In genomic region chr7:42693251-42693650, GRCm38 (mm10) we compare ENCODE assay signal across 8 mouse cellular contexts. TPM values are rescaled to one million over a fixed set of nuclear protein-coding genes. Genes with fewer than 3 reads are reported as not detected.
A peak's percentile ranks its signal among the peaks of the same experiment; 100 is the strongest.
DNase-seq lines count a peak whose midpoint lies in the region; ATAC-seq and TF ChIP-seq lines count a peak whose summit lies in the region.
"Not testable (repeated sequence)": the region's sequence is repeated elsewhere in the genome, so short reads cannot be mapped to it uniquely, and the experiment has no call there.

No protein-coding gene starts in this region.

- H3K36me3 ChIP-seq in erythroblast, embryonic 14.5 days (ENCODE audit: control insufficient read depth); heart, embryonic 11.5 days (ENCODE audit: control insufficient read depth, insufficient read depth, low read length); intestine, postnatal 0 days (ENCODE audit: control insufficient read depth, insufficient read depth); limb, embryonic 10.5 days; lung, postnatal 0 days (ENCODE audit: insufficient read depth, low read length); neural tube, embryonic 13.5 days: not testable (repeated sequence)

- H3K4me2 ChIP-seq in heart, embryonic 11.5 days, result peak overlapping the region; percentile 60
- peak overlapping the region; percentile 64 for H3K4me2 ChIP-seq in intestine, postnatal 0 days (replicated peaks; ENCODE audit: low read depth)
- peak overlapping the region; percentile 59 for H3K4me2 ChIP-seq in lung, postnatal 0 days (replicated peaks; ENCODE audit: low read depth, low read length)
- H3K4me2 ChIP-seq in neural tube, embryonic 13.5 days, result peak overlapping the region; percentile 55

- peak overlapping the region; percentile 79 for H3K9ac ChIP-seq in heart, embryonic 11.5 days (ENCODE audit: low read depth, low read length)
- H3K9ac ChIP-seq in intestine, postnatal 0 days (ENCODE audit: low read depth, low read length), result not testable (repeated sequence)
- H3K9ac ChIP-seq in lung, postnatal 0 days (replicated peaks; ENCODE audit: low read depth), result peak overlapping the region; percentile 58
- peak overlapping the region; percentile 74 for H3K9ac ChIP-seq in neural tube, embryonic 13.5 days

- peak; percentile 1 for DNase-seq in 3134 (ENCODE audit: extremely low read depth, insufficient read length, low spot score)
- DNase-seq in brain, adult 2 months (ENCODE audit: low read depth, low spot score), result peak; percentile 39
- not testable (repeated sequence) for DNase-seq in limb, embryonic 10.5 days (ENCODE audit: low spot score)
- peak; percentile 78 for DNase-seq in lung, postnatal 0 days (ENCODE audit: low spot score)

- not testable (repeated sequence) for H3K27me3 ChIP-seq in erythroblast, embryonic 14.5 days (ENCODE audit: control insufficient read depth); heart, embryonic 11.5 days (ENCODE audit: control insufficient read depth, insufficient read depth, low read length); intestine, postnatal 0 days (replicated peaks; ENCODE audit: control insufficient read depth, insufficient read depth, low read length); limb, embryonic 10.5 days (ENCODE audit: low read depth, poor library complexity, severe bottlenecking); lung, postnatal 0 days (replicated peaks; ENCODE audit: insufficient read depth, low read length); neural tube, embryonic 13.5 days

- not testable (repeated sequence) for TF ChIP-seq CTCF in intestine, postnatal 0 days (IDR thresholded peaks at IDR 0.05; ENCODE audit: low read depth)
- TF ChIP-seq CTCF in lung, postnatal 0 days (IDR thresholded peaks at IDR 0.05), result peak; percentile 4; the same call in 1 of the 2 replicates

- under 1% methylated on average over 4 of the region's 4 CpGs for WGBS in heart, embryonic 11.5 days (ENCODE audit: insufficient replicate concordance)
- 0% methylated on average over 4 of the region's 4 CpGs for WGBS in intestine, postnatal 0 days
- WGBS in limb, embryonic 10.5 days, result 1% methylated on average over 4 of the region's 4 CpGs
- WGBS in lung, postnatal 0 days, result under 1% methylated on average over 4 of the region's 4 CpGs
- WGBS in neural tube, embryonic 13.5 days, result 1% methylated on average over 4 of the region's 4 CpGs

- not testable (repeated sequence) for H3K4me1 ChIP-seq in erythroblast, embryonic 14.5 days (ENCODE audit: control insufficient read depth); heart, embryonic 11.5 days (ENCODE audit: control insufficient read depth, insufficient read depth, low read length); intestine, postnatal 0 days (replicated peaks; ENCODE audit: control insufficient read depth, insufficient read depth, low read length); limb, embryonic 10.5 days; lung, postnatal 0 days (ENCODE audit: insufficient read depth, low read depth, low read length); neural tube, embryonic 13.5 days (replicated peaks)

- not testable (repeated sequence) for ATAC-seq in heart, embryonic 11.5 days (replicated peaks; ENCODE audit: insufficient number of reproducible peaks, low FRiP score, low TSS enrichment); intestine, postnatal 0 days
- ATAC-seq in lung, postnatal 0 days, result peak; percentile 67
- ATAC-seq in neural tube, embryonic 13.5 days (ENCODE audit: low read depth), result 0 out of 2 replicates have a peak, but pooled peaks have one; percentile 23

- H3K9me3 ChIP-seq in erythroblast, embryonic 14.5 days (ENCODE audit: control insufficient read depth, low read length); heart, embryonic 11.5 days (replicated peaks; ENCODE audit: control insufficient read depth, low read length); intestine, postnatal 0 days (ENCODE audit: control insufficient read depth); limb, embryonic 10.5 days (replicated peaks); lung, postnatal 0 days (ENCODE audit: low read length); neural tube, embryonic 13.5 days: not testable (repeated sequence)

- peak overlapping the region; percentile 66 for H3K4me3 ChIP-seq in erythroblast, embryonic 14.5 days (replicated peaks)
- peak overlapping the region; percentile 59 for H3K4me3 ChIP-seq in heart, embryonic 11.5 days (ENCODE audit: low read depth, low read length)
- peak overlapping the region; percentile 58 for H3K4me3 ChIP-seq in intestine, postnatal 0 days (ENCODE audit: low read depth, low read length)
- peak overlapping the region; percentile 57 for H3K4me3 ChIP-seq in limb, embryonic 10.5 days
- peak overlapping the region; percentile 58 for H3K4me3 ChIP-seq in lung, postnatal 0 days (ENCODE audit: low read depth, low read length)
- H3K4me3 ChIP-seq in neural tube, embryonic 13.5 days, result peak overlapping the region; percentile 52

- TF ChIP-seq EP300 in lung, postnatal 0 days (IDR thresholded peaks at IDR 0.05), result peak; percentile 21; the same call in 1 of the 2 replicates

- H3K27ac ChIP-seq in heart, embryonic 11.5 days (ENCODE audit: low read depth, low read length), result peak overlapping the region; percentile 59
- H3K27ac ChIP-seq in intestine, postnatal 0 days (ENCODE audit: low read depth, low read length), result not testable (repeated sequence)
- peak overlapping the region; percentile 78 for H3K27ac ChIP-seq in limb, embryonic 10.5 days
- peak overlapping the region; percentile 60; the same call in 1 of the 2 replicates for H3K27ac ChIP-seq in lung, postnatal 0 days (ENCODE audit: low read length)
- peak overlapping the region; percentile 83 for H3K27ac ChIP-seq in neural tube, embryonic 13.5 days (replicated peaks)

RNA-seq across cellular contexts. Expression of gene Zfp975, which starts 0.7 kb away (rescaled TPM):
- polyA plus RNA-seq in erythroblast, embryonic 14.5 days (2012), result not detected in 2 replicates
- polyA plus RNA-seq in heart, embryonic 11.5 days (2014; fragmentation: Nextera tagmentation; extraction: Ambion mirVana), result 6.7 and 10.2 TPM in 2 replicates
- polyA plus RNA-seq in intestine, postnatal 0 days (2015; fragmentation: Nextera tagmentation; extraction: Ambion mirVana), result 2.4 and 2.5 TPM in 2 replicates
- 9.8 and 12.2 TPM in 2 replicates for polyA plus RNA-seq in limb, embryonic 10.5 days (2016; fragmentation: Nextera tagmentation; extraction: Ambion mirVana)
- polyA plus RNA-seq in lung, postnatal 0 days (2015; fragmentation: Nextera tagmentation; extraction: Ambion mirVana), result 4.7 and 4.9 TPM in 2 replicates
- 6.0 and 7.5 TPM in 2 replicates for polyA plus RNA-seq in neural tube, embryonic 13.5 days (2015; fragmentation: Nextera tagmentation; extraction: Ambion mirVana)

RNA-seq across cellular contexts. Expression of gene Gm17067, which starts 33.6 kb away (rescaled TPM):
- not detected in 2 replicates for polyA plus RNA-seq in erythroblast, embryonic 14.5 days (2012)
- not detected in 2 replicates for polyA plus RNA-seq in heart, embryonic 11.5 days (2014; fragmentation: Nextera tagmentation; extraction: Ambion mirVana)
- not detected in 2 replicates for polyA plus RNA-seq in intestine, postnatal 0 days (2015; fragmentation: Nextera tagmentation; extraction: Ambion mirVana)
- polyA plus RNA-seq in limb, embryonic 10.5 days (2016; fragmentation: Nextera tagmentation; extraction: Ambion mirVana), result not detected in 2 replicates
- polyA plus RNA-seq in lung, postnatal 0 days (2015; fragmentation: Nextera tagmentation; extraction: Ambion mirVana), result not detected in 2 replicates
- not detected in 2 replicates for polyA plus RNA-seq in neural tube, embryonic 13.5 days (2015; fragmentation: Nextera tagmentation; extraction: Ambion mirVana)

RNA-seq across cellular contexts. Expression of gene Zfp976, which starts 50.9 kb away (rescaled TPM):
- 0.01 and 0.02 TPM in 2 replicates for polyA plus RNA-seq in erythroblast, embryonic 14.5 days (2012)
- 1.3 and 1.4 TPM in 2 replicates for polyA plus RNA-seq in heart, embryonic 11.5 days (2014; fragmentation: Nextera tagmentation; extraction: Ambion mirVana)
- 0.84 and 0.94 TPM in 2 replicates for polyA plus RNA-seq in intestine, postnatal 0 days (2015; fragmentation: Nextera tagmentation; extraction: Ambion mirVana)
- 4.5 and 6.0 TPM in 2 replicates for polyA plus RNA-seq in limb, embryonic 10.5 days (2016; fragmentation: Nextera tagmentation; extraction: Ambion mirVana)
- polyA plus RNA-seq in lung, postnatal 0 days (2015; fragmentation: Nextera tagmentation; extraction: Ambion mirVana), result 2.0 and 2.1 TPM in 2 replicates
- 2.1 and 2.6 TPM in 2 replicates for polyA plus RNA-seq in neural tube, embryonic 13.5 days (2015; fragmentation: Nextera tagmentation; extraction: Ambion mirVana)
